Mouse (Mus musculus) mouse embryonic stem cell (cell line): Measurements from ENCODE around the gene Smyd4.

Experiments
- in situ Hi-C, 2 experiments: fragments of 300-500 bp; cut with MboI; formaldehyde crosslinking; loops; 1 replicate in 1 of 2; 3 replicates in 1 of 2; pipeline ENCODE4 v1.14.3; 2019 to 2020; ENCODE audit warnings: low sequenced_read_pairs in 2 of 2, low pct_unique_long_range_greater_than_20kb in 1 of 2, mixed read lengths in 1 of 2; ENCODE audit not compliant: unreplicated experiment in 1 of 2

Smyd4 gene

GRCm38 (mm10) chr11:75404801-75405200 is 56.6 kb downstream of the Smyd4 start:
- in situ Hi-C loops = loop anchor here in 1 of 2 experiments (25.0 kb wide), 1 partner anchor 218 kb away; the partner anchor contains the start of genes Dph1, Ovca2 and Rtn4rl1

GRCm38 (mm10) chr11:75406104-75406503 is 57.9 kb downstream of the Smyd4 start:
- in situ Hi-C loops = loop anchor here in 1 of 2 experiments (25.0 kb wide), 1 partner anchor 219 kb away; the partner anchor contains the start of genes Dph1, Ovca2 and Rtn4rl1

GRCm38 (mm10) chr11:75406865-75407264 is 58.6 kb downstream of the Smyd4 start:
- in situ Hi-C loops = loop anchor here in 1 of 2 experiments (25.0 kb wide), 1 partner anchor 220 kb away; the partner anchor contains the start of genes Dph1, Ovca2 and Rtn4rl1

- in situ Hi-C loops = loop anchor here in 1 of 2 experiments (25.0 kb wide), 1 partner anchor 223 kb away; the partner anchor contains the start of genes Dph1, Ovca2 and Rtn4rl1
Measured at GRCm38 (mm10) chr11:75409679-75410575, 61.7 kb downstream of the Smyd4 start.

GRCm38 (mm10) chr11:75410591-75410990 is 62.4 kb downstream of the Smyd4 start:
- in situ Hi-C loops = loop anchor here in 1 of 2 experiments (25.0 kb wide), 1 partner anchor 223 kb away; the partner anchor contains the start of genes Dph1, Ovca2 and Rtn4rl1

- in situ Hi-C loops = loop anchor here in 1 of 2 experiments (25.0 kb wide), 1 partner anchor 228 kb away; the partner anchor contains the start of genes Dph1, Ovca2 and Rtn4rl1
Measured at GRCm38 (mm10) chr11:75415096-75415495, 66.9 kb downstream of the Smyd4 start.

GRCm38 (mm10) chr11:75415994-75416393 is 67.8 kb downstream of the Smyd4 start:
- in situ Hi-C loops = loop anchor here in 1 of 2 experiments (25.0 kb wide), 1 partner anchor 229 kb away; the partner anchor contains the start of genes Dph1, Ovca2 and Rtn4rl1

- in situ Hi-C loops = loop anchor here in 1 of 2 experiments (25.0 kb wide), 1 partner anchor 233 kb away; the partner anchor contains the start of genes Dph1, Ovca2 and Rtn4rl1
Measured at GRCm38 (mm10) chr11:75420037-75420436, 71.8 kb downstream of the Smyd4 start.

- in situ Hi-C loops = loop anchor here in 1 of 2 experiments (25.0 kb wide), 1 partner anchor 234 kb away; the partner anchor contains the start of genes Dph1, Ovca2 and Rtn4rl1
Measured at GRCm38 (mm10) chr11:75420810-75421374, 72.7 kb downstream of the Smyd4 start.

GRCm38 (mm10) chr11:75421375-75422012 is 73.3 kb downstream of the Smyd4 start:
- in situ Hi-C loops = loop anchor here in 1 of 2 experiments (25.0 kb wide), 1 partner anchor 234 kb away; the partner anchor contains the start of genes Dph1, Ovca2 and Rtn4rl1

GRCm38 (mm10) chr11:75422013-75422792 is 74.0 kb downstream of the Smyd4 start, which contains the start of gene Serpinf1:
Gene Serpinf1, minus strand, starts transcription at chr11:75422701.
- in situ Hi-C loops = loop anchor here in 1 of 2 experiments (25.0 kb wide), 1 partner anchor 235 kb away; the partner anchor contains the start of genes Dph1, Ovca2 and Rtn4rl1

- in situ Hi-C loops = loop anchor here in 1 of 2 experiments (25.0 kb wide), 1 partner anchor 236 kb away; the partner anchor contains the start of genes Dph1, Ovca2 and Rtn4rl1
Measured at GRCm38 (mm10) chr11:75423091-75423490, 74.9 kb downstream of the Smyd4 start.

GRCm38 (mm10) chr11:75424033-75424432 is 75.8 kb downstream of the Smyd4 start:
- in situ Hi-C loops = loop anchor here in 1 of 2 experiments (25.0 kb wide), 1 partner anchor 237 kb away; the partner anchor contains the start of genes Dph1, Ovca2 and Rtn4rl1

- in situ Hi-C loops = loop anchor here in 1 of 2 experiments (25.0 kb wide), 1 partner anchor 237 kb away; the partner anchor contains the start of genes Dph1, Ovca2 and Rtn4rl1
Measured at GRCm38 (mm10) chr11:75424459-75424858, 76.2 kb downstream of the Smyd4 start.

GRCm38 (mm10) chr11:75429019-75429705 is 80.9 kb downstream of the Smyd4 start:
- in situ Hi-C loops = no loop called here

- in situ Hi-C loops = no loop called here
Measured at GRCm38 (mm10) chr11:75431307-75431706, 83.1 kb downstream of the Smyd4 start.
